Mouse (Mus musculus): ENCODE data around the gene Gtf3c5.
A peak's percentile ranks its signal among the peaks of the same experiment; 100 is the strongest.

The Gtf3c5 gene

GRCm38 (mm10) chr2:28534436-28535262 lies 48.9 kb downstream of the Gtf3c5 start:
- DNase-seq (ENCODE audit: low spot score) = no peak

- DNase-seq (ENCODE audit: low spot score) = no peak
Observed at GRCm38 (mm10) chr2:28533901-28534435, 49.6 kb downstream of the Gtf3c5 start.

GRCm38 (mm10) chr2:28532938-28533771 lies 50.4 kb downstream of the Gtf3c5 start:
- DNase-seq (ENCODE audit: low spot score) = peak; percentile 84

GRCm38 (mm10) chr2:28530311-28530710 lies 53.2 kb downstream of the Gtf3c5 start:
- no peak for DNase-seq (ENCODE audit: low spot score)

GRCm38 (mm10) chr2:28529856-28530255 lies 53.7 kb downstream of the Gtf3c5 start:
- DNase-seq (ENCODE audit: low spot score) = no peak

- DNase-seq (ENCODE audit: low spot score) = no peak
Observed at GRCm38 (mm10) chr2:28528354-28528730, 55.2 kb downstream of the Gtf3c5 start.

- DNase-seq (ENCODE audit: low spot score) = no peak
Observed at GRCm38 (mm10) chr2:28527436-28528353, 55.9 kb downstream of the Gtf3c5 start.

GRCm38 (mm10) chr2:28525943-28526876 lies 57.3 kb downstream of the Gtf3c5 start:
- no peak for DNase-seq (ENCODE audit: low spot score)

GRCm38 (mm10) chr2:28525219-28525942 lies 58.2 kb downstream of the Gtf3c5 start:
- peak; percentile 60 for DNase-seq (ENCODE audit: low spot score)

- no peak for DNase-seq (ENCODE audit: low spot score)
Observed at GRCm38 (mm10) chr2:28524406-28524805, 59.1 kb downstream of the Gtf3c5 start.

- peak; percentile 84 for DNase-seq (ENCODE audit: low spot score)
Observed at GRCm38 (mm10) chr2:28523643-28524117, 59.9 kb downstream of the Gtf3c5 start.

GRCm38 (mm10) chr2:28522166-28522565 lies 61.4 kb downstream of the Gtf3c5 start:
- DNase-seq (ENCODE audit: low spot score) = no peak

- DNase-seq (ENCODE audit: low spot score) = no peak
Observed at GRCm38 (mm10) chr2:28521571-28522151, 61.9 kb downstream of the Gtf3c5 start.

GRCm38 (mm10) chr2:28520581-28520980 lies 63.0 kb downstream of the Gtf3c5 start:
- DNase-seq (ENCODE audit: low spot score) = no peak

- no peak for DNase-seq (ENCODE audit: low spot score)
Observed at GRCm38 (mm10) chr2:28518231-28518630, 65.3 kb downstream of the Gtf3c5 start.

- no peak for DNase-seq (ENCODE audit: low spot score)
Observed at GRCm38 (mm10) chr2:28517206-28517909, 66.2 kb downstream of the Gtf3c5 start.

Measured in ovary, adult 18-20 months (tissue).